Mouse (Mus musculus) G1E (cell line): Measurements from ENCODE around the gene Rnf5.

Experiments
- CTCF ChIP-seq: IDR thresholded peaks from 2 replicates; pipeline ENCODE4 v1.5.1; 2012; ENCODE audit warnings: low read depth, low read length, inconsistent platforms, mixed read lengths
- GATA1 ChIP-seq: IDR thresholded peaks from 2 replicates; pipeline ENCODE4 v1.6.1; 2012; ENCODE audit warnings: borderline replicate concordance, low read length, inconsistent platforms, mixed read lengths
- GATA2 ChIP-seq: IDR thresholded peaks from 2 replicates; pipeline ENCODE4 v1.6.1; 2012; ENCODE audit warnings: low read depth, low read length, inconsistent platforms, borderline replicate concordance
- POLR2AphosphoS5 ChIP-seq: IDR thresholded peaks from 2 replicates; pipeline ENCODE4 v1.6.1; 2012; ENCODE audit warnings: low read depth, low read length, inconsistent platforms; ENCODE audit not compliant: insufficient replicate concordance
- TAL1 ChIP-seq: conservative IDR thresholded peaks from 2 replicates; pipeline ENCODE4 v1.6.1; 2012; ENCODE audit warnings: low read depth, low read length, inconsistent platforms, mixed read lengths

DNA sequence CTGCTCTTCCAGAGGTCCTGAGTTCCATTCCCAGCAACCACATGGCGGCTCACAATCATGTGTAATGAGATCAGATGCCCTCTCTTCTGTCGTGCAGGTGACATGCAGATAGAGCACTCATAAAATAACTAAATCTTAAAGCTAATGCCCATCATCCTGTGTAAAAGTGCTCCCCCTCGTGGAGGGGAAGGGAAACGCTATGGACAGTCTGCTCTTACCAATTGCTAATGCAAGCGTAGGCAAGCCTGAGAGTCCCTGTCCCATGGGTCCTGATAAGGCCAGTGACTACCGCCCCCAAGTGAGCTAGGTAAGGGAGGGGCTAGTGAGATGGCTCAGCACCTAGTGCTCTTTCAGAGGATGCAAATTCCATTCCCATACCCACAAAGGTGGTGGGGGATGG is 15.5 kb upstream of the Rnf5 start:
- peak; percentile 95 for TF ChIP-seq CTCF
- no peak for TF ChIP-seq GATA1
- no peak for TF ChIP-seq GATA2
- TF ChIP-seq TAL1, result no peak
- TF ChIP-seq POLR2AphosphoS5, result no peak
